Mouse (Mus musculus) liver, embryonic 14.5 days (tissue): ENCODE results near the gene Efna1. TPM values are rescaled to one million over a fixed set of nuclear protein-coding genes. Genes with fewer than 3 reads are reported as not detected.

Source experiments
- ATAC-seq: fragments of 200-750 bp; cut with Nextera tagmentation; 2 replicates; pipeline ENCODE4 v1.8.0; 2017; ENCODE audit warnings: moderate number of reproducible peaks, mild to moderate bottlenecking, moderate library complexity; ENCODE audit not compliant: insufficient read depth
- DNase-seq, 3 experiments: peaks; one replicate each; pipeline ENCODE4 v3.0.0-alpha.2; 2012 to 2013; ENCODE audit warnings: low read depth in 3 of 3, low spot score in 3 of 3
- H3K27ac ChIP-seq: fragments of 300-500 bp; sonication (generic); 2 replicates; pipeline ENCODE4 v1.5.1; 2014; ENCODE audit warnings: moderate library complexity, mild to moderate bottlenecking, control low read depth, inconsistent platforms
- H3K27me3 ChIP-seq: fragments of 300-500 bp; sonication (generic); 2 replicates; pipeline ENCODE4 v1.6.1; 2014; ENCODE audit warnings: mild to moderate bottlenecking, low read length, moderate library complexity; ENCODE audit not compliant: control insufficient read depth, insufficient read depth
- H3K36me3 ChIP-seq: fragments of 300-500 bp; sonication (generic); replicated peaks from 2 replicates; pipeline ENCODE4 v1.6.1; 2014; ENCODE audit warnings: low read depth; ENCODE audit not compliant: control insufficient read depth, insufficient read depth
- H3K4me1 ChIP-seq, 2 experiments: fragments of 200-500 bp in 1 of 2; fragments of 300-500 bp in 1 of 2; sonication (generic) in 1 of 2; replicated peaks; 2 replicates each; pipeline ENCODE4 v1.6.1; 2012 to 2014; ENCODE audit warnings: antibody characterized with exemption in 1 of 2, inconsistent platforms in 1 of 2, low read length in 1 of 2; ENCODE audit not compliant: control insufficient read depth in 2 of 2, insufficient read depth in 2 of 2
- H3K4me2 ChIP-seq: fragments of 300-500 bp; sonication (generic); 2 replicates; pipeline ENCODE4 v1.6.1; 2014; ENCODE audit warnings: low read depth, mild to moderate bottlenecking, control low read depth, moderate library complexity
- H3K4me3 ChIP-seq, 2 experiments: fragments of 200-500 bp in 1 of 2; fragments of 300-500 bp in 1 of 2; sonication (generic) in 1 of 2; 2 replicates each; pipeline ENCODE4 v1.5.1; 2012 to 2014; ENCODE audit warnings: low read depth in 2 of 2, low read length in 2 of 2, mild to moderate bottlenecking in 2 of 2, control low read depth in 1 of 2, inconsistent platforms in 1 of 2, moderate library complexity in 1 of 2; ENCODE audit not compliant: insufficient read depth in 1 of 2
- H3K9ac ChIP-seq: fragments of 300-500 bp; sonication (generic); replicated peaks from 2 replicates; pipeline ENCODE4 v1.6.1; 2014; ENCODE audit warnings: mild to moderate bottlenecking, control low read depth, moderate library complexity
- H3K9me3 ChIP-seq: fragments of 300-500 bp; sonication (generic); 2 replicates; pipeline ENCODE4 v1.6.1; 2016; ENCODE audit warnings: low read length, mixed read lengths; ENCODE audit not compliant: control insufficient read depth
- CTCF ChIP-seq: IDR thresholded peaks from 2 replicates; pipeline ENCODE4 v1.5.1; 2016; ENCODE audit warnings: antibody characterized with exemption, low read depth, control low read depth
- EP300 ChIP-seq: IDR thresholded peaks from 2 replicates; pipeline ENCODE4 v1.6.1; 2016; ENCODE audit warnings: antibody characterized with exemption, low read depth
- WGBS: fragments of 180-500 bp; shearing (Covaris S2); extraction: QIAGEN DNeasy Blood & Tissue Kit; methylation state at CpG from one replicate; pipeline ENCODE4 v1.1.7; 2014; ENCODE audit not compliant: insufficient replicate concordance; 5-methylcytosine and 5-hydroxymethylcytosine counted together
- polyA plus RNA-seq, 2 experiments: library from polyadenylated mRNA; depleted of rRNA in 1 of 2; stranded (reverse) in 1 of 2; unstranded in 1 of 2; fragments of >200 nt; fragmentation: Nextera tagmentation in 1 of 2; extraction: Ambion mirVana in 1 of 2; gene quantifications; 2 replicates each; pipeline versions ENCODE4 v1.2.1 to v1.2.3; 2012 to 2014

The Efna1 gene
- polyA plus RNA-seq, 2 experiments = 2.9 to 3.7 TPM

- H3K9me3 ChIP-seq = no peaks in the 10 kb centered on the region
- WGBS = 58% methylated on average over 6 of the region's 6 CpGs
- H3K36me3 ChIP-seq = no peaks in the 10 kb centered on the region
- H3K27me3 ChIP-seq = no peaks in the 10 kb centered on the region; the same call in 1 of the 2 replicates
- H3K27ac ChIP-seq = no peak overlapping the region
- no peak overlapping the region for H3K4me3 ChIP-seq
- ATAC-seq (no peak), DNase-seq (no peak)
- no peak for TF ChIP-seq CTCF
- TF ChIP-seq EP300 = no peak
- H3K4me1 ChIP-seq = peaks cover 7 to 12% of the 10 kb centered on the region in 2 experiments
- no peak overlapping the region for H3K4me2 ChIP-seq
- H3K9ac ChIP-seq = no peak overlapping the region
Measured at GRCm38 (mm10) chr3:89271760-89272159, 9.2 kb downstream of the Efna1 start.

GRCm38 (mm10) chr3:89270891-89271290 is 10.1 kb downstream of the Efna1 start:
- H3K27ac ChIP-seq = no peak overlapping the region

GRCm38 (mm10) chr3:89270051-89270755 is 10.7 kb downstream of the Efna1 start, which contains the start of gene Slc50a1:
Slc50a1 (minus strand) TSS chr3:89270570.
- Histone ChIP-seq H3K4me2 (peak within 1 kb of the TSS; percentile 82), H3K9me3 (no peaks in the 10 kb centered on the region), H3K4me3 (peak within 1 kb of the TSS; percentile 65 to 67), H3K4me1 (peaks cover 7 to 14% of the 10 kb centered on the region in 2 experiments), H3K27ac (no peak within 1 kb of the TSS), H3K27me3 (no peaks in the 10 kb centered on the region), H3K9ac (peak within 1 kb of the TSS; percentile 74), H3K36me3 (no peaks in the 10 kb centered on the region)
- no peak for DNase-seq
- WGBS = 2% methylated on average over 37 of the region's 39 CpGs
- ATAC-seq = peak; percentile 54; the same call in 1 of the 2 replicates
- peak; percentile 53 for TF ChIP-seq CTCF
- TF ChIP-seq EP300 = no peak

More at GRCm38 (mm10) chr3:89270891-89271290, 10.1 kb downstream of the Efna1 start:
- Histone ChIP-seq H3K4me2 (peak overlapping the region; percentile 82), H3K27me3 (no peaks in the 10 kb centered on the region), H3K9me3 (no peaks in the 10 kb centered on the region), H3K9ac (no peak overlapping the region; the same call in 1 of the 2 replicates), H3K36me3 (no peaks in the 10 kb centered on the region), H3K4me1 (peaks cover 7 to 14% of the 10 kb centered on the region in 2 experiments), H3K4me3 (no peak overlapping the region; a peak in 1 of 4 replicates)
- TF ChIP-seq CTCF = no peak
- ATAC-seq (no peak), DNase-seq (no peak)
- WGBS = 77% methylated on average over 6 of the region's 6 CpGs

DNA sequence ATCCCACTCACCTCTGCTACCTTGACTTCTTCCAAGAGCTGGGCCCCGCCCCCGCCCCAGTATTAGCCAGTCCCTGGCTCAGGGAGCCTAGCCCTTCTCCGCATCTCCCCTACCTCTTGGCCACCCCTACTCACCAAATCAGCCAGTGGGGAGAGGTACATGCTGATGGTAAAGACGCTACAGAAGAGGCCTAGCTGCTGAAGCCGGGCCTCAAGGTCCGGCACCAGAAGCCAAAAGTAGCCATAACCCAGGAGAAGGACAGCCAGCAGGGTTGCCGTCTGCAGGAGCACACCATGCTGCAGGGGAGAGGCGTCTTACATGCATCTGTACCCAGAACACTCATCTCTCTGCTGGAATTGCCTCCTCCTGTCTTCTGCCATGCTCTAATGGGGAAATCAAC is 12.0 kb downstream of the Efna1 start:
- 74% methylated on average over 8 of the region's 8 CpGs for WGBS
- no peak overlapping the region for H3K9ac ChIP-seq
- H3K4me3 ChIP-seq = no peak overlapping the region
- no peak for ATAC-seq
- H3K36me3 ChIP-seq = no peaks in the 10 kb centered on the region
- no peaks in the 10 kb centered on the region for H3K27me3 ChIP-seq
- H3K27ac ChIP-seq = no peak overlapping the region
- no peak for DNase-seq
- TF ChIP-seq CTCF (no peak), EP300 (no peak)
- no peaks in the 10 kb centered on the region for H3K9me3 ChIP-seq
- H3K4me1 ChIP-seq = peaks cover 7 to 14% of the 10 kb centered on the region in 2 experiments
- peak overlapping the region; percentile 82; the same call in 1 of the 2 replicates for H3K4me2 ChIP-seq

GRCm38 (mm10) chr3:89266439-89266893 is 14.5 kb downstream of the Efna1 start:
- Histone ChIP-seq H3K4me3 (peak overlapping the region; percentile 68 to 88), H3K4me1 (peaks cover 7 to 14% of the 10 kb centered on the region in 2 experiments), H3K4me2 (peak overlapping the region; percentile 95), H3K36me3 (no peaks in the 10 kb centered on the region), H3K27me3 (no peaks in the 10 kb centered on the region), H3K27ac (no peak overlapping the region; the same call in 1 of the 2 replicates), H3K9me3 (no peaks in the 10 kb centered on the region), H3K9ac (peak overlapping the region; percentile 85)
- TF ChIP-seq CTCF (no peak), EP300 (no peak)
- DNase-seq (peak; percentile 66 to 70 (median 67)), ATAC-seq (peak; percentile 80)
- under 1% methylated on average over 20 of the region's 20 CpGs for WGBS
